Mouse (Mus musculus) spleen, adult 18-20 months (tissue): Measurements from ENCODE around the gene 2300002M23Rik.

Source experiments
- DNase-seq, 2 experiments: peaks; one replicate each; pipeline ENCODE4 v3.0.0; 2022; ENCODE audit warnings: mixed read lengths in 2 of 2

Gene 2300002M23Rik

DNA sequence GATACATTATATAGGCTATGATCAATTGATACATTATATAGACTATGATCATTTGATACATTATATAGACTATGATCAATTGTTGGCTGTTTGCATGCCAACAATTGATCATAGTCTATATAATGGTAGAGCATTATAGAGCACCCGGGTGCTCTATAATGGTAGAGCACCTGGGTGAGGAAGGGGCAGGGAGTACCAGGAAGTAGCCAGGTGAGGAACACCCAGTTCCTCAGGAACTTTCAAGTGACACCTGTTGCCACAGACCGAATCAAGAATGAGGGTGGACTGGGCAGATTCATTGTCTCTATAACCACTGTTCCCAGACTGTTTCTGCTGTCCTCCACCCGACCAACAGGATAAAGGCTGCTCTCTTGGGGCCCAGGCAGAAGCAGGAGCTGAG is at the start of gene 2300002M23Rik:
Gene 2300002M23Rik, plus strand, starts transcription at position 301 of the 400 bp plus-strand sequence.
- DNase-seq = no peak

DNA sequence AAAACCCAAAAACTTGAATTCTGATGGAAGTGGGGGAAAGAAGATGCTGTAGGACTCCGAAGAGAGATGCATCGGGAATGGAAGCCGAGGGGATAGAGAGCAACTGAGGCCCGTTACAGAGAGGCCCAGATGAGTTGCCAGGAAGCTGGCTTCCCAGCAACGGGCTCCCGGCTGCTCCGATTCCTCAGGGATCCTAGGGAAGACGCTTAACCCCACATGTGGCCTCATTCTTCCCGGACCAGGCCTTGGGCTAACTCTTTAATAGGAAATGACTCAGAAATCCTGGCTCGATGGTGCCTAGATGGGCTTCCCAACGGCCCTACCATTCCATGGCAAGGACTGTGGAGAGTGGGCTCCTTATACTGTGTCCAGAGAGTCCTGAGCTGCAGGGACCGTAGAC is 49.7 kb upstream of the 2300002M23Rik start:
- no peak for DNase-seq

DNA sequence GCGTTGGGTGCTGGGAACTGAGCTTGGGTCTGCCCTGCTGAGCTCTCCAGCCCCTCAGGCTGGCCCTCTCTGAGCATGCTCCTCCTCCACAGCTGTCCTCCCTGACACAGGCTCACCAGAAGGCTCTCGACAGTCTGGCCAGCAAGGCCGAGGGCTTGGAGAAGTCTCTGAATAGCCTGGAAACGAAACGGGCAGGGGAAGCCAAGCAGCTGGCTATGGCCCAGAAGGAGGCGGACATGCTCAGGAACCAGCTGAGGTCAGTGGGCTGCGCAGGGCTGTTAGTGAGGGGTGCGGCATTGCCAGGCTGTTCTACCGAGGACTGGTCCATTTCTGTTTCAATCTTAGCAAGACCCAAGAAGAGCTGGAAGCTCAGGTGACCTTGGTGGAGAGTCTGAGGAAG is 42.9 kb upstream of the 2300002M23Rik start:
- DNase-seq = no peak

DNA sequence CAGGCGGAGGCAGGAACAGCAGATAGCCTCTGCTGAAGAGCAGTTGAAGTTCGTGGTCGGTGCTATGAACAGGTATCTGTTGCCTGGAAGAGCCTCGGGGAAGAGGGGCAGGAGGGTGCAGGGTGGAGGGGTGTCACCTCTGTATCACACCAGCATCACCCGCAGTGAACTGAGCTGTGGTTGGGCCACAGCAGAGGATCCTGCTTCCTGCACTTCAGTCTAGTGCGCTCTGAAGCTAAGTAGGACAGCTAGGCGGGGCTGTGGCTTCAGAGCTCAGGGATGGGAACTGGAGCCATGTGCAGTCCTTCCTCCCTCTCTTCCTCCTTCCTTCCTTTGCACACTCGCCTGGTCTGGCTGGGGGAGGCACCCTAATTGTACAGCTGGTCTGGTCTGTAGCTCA is 40.6 kb upstream of the 2300002M23Rik start:
- no peak for DNase-seq

DNA sequence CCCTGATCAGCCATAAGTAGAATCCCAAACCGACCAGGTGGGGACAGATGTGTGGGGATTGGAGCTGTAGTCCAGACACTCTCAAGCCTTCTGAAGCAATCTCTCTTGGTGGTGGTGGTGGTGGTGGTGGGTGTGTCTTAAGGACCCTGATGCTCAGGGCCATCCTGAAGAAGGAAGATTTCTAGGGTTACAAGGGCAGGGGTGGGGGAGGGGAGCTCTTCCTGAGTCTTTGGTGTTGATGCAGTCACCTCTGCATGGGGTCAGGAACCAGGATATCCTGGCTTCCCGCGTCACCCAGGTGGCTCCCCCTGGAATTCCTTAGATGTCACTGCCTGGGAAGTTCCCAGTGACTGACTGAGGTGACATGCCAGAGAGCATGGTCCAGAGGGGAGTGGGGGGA is 34.9 kb upstream of the 2300002M23Rik start:
- no peak for DNase-seq

DNA sequence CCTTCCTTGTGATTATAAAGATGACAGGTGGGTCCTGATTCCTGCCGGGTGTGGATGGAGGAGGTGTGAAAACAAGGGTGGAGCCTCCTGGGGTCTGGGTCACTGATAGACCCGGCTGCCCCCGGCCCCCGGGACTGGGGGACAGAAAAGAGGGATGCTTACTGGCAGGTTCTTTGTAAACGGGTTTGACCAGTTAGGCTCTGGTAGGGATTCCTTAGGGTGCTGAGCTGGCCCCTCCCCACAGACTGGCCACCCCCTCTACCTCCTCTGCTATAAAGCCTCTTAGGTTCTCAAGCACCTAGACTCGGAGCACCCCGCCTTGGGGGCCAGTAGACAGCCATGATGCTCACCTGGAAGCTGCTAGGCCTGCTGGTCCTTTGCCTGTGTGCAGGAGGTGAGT is 34.3 kb upstream of the 2300002M23Rik start, which contains the start of gene Psors1c2:
Gene Psors1c2, plus strand, starts transcription at position 301 of the 400 bp plus-strand sequence.
- no peak for DNase-seq

DNA sequence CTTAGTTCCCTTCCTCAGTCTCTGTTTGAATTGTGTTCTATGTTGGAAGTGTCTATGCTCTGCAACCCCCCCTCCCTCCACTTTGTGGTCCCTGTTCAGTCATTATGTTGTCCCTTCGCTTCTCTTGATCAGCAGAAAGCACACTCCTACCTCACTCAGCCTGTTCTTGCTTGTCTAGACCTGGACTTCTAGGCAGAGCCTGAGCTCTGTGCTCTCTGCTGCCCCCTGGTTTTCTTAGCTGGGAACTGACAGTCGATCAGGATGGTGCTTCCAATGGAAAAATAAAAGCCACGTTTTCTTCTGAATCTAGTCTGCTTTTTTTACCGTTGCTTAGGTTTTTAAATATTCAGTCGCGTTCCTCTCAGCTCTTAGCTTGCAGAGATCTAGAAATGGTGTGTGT is 32.9 kb upstream of the 2300002M23Rik start:
- DNase-seq = peak; percentile 42 to 69

DNA sequence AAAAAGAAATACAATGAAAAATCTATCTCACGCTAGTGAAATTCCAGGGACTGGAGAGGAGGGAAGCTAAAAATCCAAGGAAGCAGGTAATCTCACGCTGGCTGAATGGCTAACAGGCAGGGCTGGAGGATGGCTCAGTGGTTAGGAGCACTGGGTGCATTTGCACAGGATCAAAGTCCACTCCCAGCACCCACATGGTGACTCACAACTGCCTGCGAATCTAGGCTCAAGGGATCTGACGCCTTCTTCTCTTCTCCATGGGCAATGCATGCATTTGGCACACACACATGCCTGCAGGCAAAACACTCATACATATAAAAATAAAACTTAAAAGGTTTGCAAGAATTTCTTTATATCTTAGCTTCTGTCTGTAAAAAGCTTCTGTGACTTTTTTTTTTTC is 29.8 kb upstream of the 2300002M23Rik start:
- DNase-seq = no peak

DNA sequence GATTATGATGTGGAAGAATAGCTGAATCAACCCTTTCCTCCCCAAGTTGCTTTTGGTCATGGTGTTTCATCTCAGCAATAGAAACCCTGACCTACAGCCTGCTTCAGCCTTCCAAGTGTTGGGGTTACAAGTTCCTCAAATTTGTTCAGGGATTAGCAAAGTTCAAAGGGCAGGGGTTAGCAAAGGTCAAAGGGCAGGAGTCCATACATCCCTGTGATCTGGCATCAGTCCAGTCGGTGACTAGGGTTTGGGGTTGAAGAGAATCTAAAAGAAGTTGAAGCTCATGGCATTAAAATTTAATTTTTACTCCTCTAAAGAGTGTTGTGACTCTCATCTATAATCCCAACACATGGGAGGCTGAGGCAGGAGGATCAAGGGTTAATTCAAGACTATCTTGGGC is 28.8 kb upstream of the 2300002M23Rik start:
- no peak for DNase-seq

DNA sequence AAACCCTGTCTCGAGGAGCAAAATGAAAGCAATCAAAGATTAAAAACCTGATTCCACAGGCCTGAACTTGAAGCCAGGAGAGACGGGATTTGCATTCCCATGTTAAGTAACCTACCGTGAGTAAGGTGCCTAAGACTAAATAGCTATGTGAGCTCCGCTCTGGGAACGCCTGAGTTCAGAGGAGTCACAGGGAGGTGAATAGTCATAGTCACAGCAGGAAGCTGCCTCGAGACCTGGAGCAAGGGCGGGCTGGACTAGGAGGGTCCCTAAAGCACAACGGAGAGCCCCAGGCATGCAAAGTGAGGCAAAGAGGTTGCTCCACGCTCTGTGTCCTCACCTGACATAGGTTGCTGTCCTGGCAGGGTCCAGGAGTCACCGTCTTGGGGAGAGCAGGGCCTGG is 27.7 kb upstream of the 2300002M23Rik start:
- no peak for DNase-seq

DNA sequence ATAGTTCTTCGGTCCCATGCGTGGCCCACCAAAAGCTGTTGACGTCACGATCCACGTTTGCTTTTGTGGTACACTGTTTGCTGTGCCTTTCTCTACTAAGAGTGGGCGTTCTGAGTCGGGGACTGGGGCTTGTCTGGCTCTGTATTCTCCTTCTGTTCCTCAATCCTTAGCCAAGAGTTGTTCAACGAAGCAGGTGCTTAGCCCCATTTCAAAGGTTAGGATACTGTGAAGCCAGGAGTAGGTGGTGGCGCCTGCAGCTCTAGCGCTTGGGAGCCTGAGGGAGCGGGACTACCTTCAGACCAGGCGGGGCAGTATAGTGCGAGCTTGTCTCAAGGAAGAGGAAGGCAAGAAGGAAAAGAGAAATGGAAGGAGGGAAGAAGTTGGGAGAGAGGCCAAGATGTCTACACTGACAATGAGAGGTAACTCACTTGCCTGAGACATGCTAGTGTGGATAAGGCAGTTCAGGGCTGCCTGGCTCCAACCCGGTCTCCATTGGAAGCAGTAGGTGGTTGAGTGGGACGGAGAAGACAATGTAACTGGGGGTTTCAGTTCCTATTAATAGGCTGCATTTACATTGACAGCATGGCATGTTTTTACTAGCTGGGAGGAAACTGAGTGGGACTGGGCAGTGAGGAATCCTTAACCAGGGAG is 24.4 kb upstream of the 2300002M23Rik start:
- no peak for DNase-seq

DNA sequence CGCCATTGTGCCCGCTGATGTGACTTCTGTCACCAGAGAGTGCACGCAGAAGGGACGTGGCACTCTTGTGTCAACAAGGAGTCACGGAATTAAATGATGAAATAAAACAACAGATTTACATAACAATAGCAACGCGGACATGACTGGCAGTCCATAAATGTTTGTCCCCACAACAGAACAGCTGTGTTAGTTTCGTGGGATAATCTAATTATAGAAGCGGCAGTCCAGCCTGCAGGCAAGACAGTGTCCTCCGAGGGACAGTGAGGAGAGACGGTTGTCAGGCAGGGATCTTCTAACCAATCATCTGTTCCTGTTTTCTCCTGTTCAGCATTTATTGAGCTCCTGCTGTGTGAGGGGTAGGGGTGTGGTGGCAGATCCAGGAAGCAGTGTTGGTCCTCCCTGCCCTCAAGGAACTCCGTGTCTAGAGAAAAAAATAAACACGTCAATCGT is 23.8 kb upstream of the 2300002M23Rik start:
- DNase-seq = no peak

DNA sequence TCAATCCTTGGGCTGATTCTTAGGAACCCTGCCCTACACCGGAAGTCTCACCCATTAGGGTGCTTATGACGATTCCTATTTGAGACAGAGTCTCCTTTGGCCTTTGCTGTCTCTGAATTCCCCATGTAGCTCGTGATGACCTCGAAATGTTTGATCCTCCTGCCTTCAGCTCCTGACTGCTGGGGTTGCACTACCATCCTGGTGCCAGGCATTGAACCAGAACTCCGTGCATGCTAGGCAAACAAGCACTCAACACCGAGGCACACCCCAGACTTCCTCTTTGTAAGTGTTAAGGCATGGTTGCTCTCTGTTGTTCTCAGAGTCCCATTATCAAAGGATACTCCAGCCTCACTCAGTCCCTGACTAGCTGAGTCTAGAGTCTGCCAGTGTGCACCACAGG is 23.2 kb upstream of the 2300002M23Rik start:
- DNase-seq = no peak

DNA sequence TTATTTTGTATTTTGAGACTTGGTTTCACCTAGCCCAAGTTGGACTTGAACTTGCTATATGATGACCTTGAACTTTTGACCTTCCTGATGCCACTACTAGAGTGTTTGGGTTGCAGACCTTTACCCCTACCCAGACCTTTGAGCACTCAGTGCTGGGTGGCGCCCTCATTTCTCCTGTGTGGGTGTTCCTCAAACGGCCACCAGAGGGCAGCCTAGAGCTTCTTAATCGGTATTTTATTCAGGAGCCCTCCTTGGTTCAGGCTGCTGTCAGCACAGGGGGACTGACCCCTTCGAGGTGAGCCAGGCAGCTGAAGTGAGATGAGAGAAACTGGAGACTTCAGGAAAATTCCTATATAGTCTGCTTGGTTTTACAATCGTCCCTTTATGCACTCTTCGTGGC is 22.6 kb upstream of the 2300002M23Rik start:
- peak in 1 of 2 experiments; percentile 47 for DNase-seq

DNA sequence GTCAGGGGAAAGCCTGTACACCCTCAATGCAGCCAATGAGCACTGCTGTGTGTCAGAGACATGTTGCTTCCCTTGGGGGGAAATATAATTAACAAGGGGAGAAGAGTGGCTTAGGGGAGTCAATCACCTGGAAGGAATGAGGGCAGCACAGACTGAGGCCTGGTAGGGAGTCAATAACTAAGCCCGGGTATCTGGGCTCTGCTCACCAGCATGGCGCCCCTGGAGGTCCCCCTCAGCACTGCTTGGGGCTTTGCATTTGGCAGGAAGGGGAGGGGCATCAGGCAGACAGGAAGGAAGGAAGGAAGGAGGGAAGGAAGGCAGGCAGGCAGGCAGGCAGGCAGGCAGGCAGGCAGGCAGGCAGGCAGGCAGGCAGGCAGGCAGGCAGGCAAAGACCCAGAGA is 19.8 kb upstream of the 2300002M23Rik start:
- DNase-seq = no peak

DNA sequence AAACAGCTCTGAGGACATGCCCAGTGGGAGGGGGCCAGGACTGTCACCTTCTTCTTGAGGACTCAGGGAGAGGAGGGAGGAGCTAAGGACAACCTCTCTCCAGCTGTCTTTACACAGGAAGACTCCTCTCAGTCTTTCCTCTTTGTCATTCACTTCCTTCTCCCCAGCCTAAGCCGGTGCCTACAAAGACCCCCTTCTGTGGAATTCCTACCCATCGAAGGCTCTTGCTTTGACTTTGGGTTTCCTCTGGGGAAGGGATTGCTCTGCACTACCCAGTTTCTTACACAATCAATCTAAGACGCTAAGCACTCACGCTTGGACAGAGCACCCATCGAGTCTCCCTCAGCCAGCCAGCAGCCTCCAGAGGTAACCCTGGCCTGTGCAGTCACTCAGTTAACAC is 18.6 kb upstream of the 2300002M23Rik start:
- no peak for DNase-seq

DNA sequence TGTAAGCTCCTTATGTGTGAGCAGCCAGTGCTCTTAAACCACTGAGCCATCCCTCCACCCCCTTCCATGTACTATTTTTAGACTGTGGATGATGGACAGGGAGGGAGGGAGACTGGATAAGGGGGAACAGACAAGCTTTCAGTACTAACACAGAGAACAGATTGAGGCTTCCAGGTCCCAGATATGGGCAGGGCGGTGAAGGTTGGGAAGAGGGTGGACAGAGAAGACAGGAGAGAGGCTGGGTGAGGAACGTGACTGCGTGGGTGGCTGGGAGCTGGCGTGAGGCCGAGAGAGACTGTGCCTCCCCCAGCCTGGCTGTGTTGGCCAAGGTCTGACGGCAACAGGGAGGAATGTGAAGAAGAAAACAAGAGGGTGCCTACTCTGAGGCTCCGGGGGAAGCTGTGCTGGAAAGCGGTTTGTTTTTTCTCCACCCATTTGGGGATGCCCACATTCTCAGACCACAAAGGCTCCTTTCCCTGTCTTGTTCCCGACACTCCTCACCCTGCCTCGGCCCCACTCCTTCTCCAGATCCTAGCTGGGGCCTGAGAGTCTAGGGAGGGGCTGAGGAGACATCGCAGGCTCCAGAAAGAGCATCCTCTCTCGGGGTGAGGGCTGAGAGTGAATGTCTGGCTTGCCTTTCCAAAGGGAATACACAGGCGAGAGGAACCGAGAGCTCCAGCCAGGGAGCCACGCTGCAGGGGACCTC is 17.7 kb upstream of the 2300002M23Rik start:
- no peak for DNase-seq

DNA sequence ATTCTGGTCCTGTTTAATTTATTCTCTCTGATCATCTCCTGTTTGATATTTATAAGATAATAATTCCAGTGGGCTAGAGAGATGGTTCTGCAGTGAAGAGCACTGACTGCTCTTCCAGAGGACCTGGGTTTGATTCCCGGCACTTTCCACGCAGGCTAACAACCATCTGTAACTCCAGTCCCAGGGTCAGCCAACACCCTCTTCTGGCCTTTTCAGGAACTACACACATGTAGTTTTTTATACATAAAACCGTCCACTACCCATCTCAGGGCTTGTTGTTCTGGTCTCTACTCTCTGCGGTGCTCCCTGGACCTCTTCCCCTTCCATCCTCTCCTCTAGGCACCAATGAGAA is 17.1 kb upstream of the 2300002M23Rik start:
- DNase-seq = no peak

DNA sequence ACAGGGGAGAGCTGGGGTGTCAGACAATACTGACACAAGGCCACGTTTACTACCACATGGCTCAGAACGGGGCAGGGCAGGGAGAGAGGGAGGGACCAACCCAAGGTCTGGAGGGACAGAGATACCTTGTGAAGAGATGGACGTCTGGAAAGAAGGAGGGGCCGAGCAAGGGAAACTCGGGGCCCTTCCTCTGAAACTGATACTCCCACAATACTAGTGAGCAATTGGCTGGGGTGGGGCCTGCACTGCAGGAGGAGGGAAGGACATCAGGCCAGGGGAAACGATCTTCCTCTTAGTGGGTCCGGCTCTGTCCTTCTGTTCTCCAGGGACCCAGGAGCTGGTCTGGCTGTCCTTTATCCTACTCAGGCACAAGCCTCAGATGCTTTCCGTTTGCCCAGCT is 16.4 kb upstream of the 2300002M23Rik start:
- DNase-seq = no peak

DNA sequence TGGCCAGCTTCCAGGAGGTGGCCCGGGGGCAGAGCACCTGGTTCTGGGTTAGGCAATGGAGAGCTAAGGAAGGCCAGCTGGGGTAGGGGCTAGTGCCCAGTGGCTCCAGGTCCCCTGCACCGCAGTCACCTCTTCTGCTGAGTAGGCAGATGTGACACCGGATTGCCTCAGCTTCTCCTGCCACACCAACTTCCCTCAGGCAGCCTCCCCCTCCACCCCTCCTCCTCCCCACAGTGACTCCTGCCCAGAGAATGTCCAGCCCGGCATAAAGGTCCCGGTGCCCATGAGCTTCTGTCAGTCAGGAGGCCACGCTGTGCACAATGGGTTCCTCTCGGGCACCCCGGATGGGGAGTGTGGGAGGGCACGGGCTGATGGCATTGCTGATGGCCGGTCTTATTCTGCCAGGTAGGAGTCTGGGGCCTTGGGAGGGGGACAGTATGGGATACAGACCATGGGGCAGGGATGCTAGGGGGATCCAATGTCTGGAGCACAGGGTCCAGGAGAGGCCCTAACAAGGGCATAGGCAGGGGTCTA is 15.3 kb upstream of the 2300002M23Rik start, which contains the start of gene Cdsn:
Gene Cdsn, plus strand, starts transcription at position 248 of the 534 bp plus-strand sequence.
- no peak for DNase-seq

DNA sequence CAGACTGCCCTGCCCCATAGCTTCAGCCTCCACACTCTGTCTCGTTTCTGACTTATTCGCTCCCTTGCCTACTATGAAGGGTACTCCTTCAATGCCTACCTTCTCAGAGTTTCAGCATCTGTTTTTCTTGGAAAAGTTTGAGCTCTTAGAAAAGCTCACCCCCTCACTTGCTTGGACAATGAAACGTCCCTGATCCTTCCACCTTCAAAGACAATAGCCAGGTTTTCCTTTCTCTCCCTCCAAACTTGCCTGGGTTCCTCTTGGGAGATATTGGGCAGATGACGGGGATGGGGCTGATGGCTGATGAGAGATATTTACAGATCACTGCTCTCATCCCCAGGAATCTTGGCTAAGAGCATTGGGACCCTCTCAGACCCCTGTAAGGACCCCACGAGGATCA is 12.9 kb upstream of the 2300002M23Rik start:
- DNase-seq = no peak

DNA sequence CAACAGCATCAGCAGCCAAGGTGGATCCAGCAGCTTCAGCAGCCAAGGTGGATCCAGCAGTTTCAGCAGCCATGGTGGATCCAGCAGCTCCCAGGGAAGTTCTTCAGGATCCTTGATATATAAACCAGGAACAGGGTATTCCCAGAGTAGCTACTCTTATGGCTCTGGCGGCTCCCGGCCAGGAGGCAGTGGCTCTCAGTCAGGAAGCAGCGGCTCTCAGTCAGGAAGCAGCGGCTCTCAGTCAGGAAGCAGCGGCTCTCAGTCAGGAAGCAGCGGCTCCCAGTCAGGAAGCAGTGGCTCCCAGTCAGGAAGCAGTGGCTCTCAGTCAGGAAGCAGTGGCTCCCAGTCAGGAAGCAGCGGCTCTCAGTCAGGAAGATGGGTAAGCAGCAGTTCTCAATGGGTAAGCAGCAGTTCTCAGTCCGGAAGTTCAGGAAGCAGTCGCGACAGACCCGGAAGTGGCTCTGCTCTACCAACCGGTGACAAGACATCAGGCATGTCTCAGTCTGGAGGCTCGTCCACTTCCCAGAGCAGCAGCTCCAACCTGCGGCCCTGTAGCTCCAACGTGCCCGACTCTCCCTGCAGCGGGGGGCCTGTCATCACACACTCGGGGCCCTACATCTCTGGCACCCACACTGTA is 12.4 kb upstream of the 2300002M23Rik start:
- no peak for DNase-seq

DNA sequence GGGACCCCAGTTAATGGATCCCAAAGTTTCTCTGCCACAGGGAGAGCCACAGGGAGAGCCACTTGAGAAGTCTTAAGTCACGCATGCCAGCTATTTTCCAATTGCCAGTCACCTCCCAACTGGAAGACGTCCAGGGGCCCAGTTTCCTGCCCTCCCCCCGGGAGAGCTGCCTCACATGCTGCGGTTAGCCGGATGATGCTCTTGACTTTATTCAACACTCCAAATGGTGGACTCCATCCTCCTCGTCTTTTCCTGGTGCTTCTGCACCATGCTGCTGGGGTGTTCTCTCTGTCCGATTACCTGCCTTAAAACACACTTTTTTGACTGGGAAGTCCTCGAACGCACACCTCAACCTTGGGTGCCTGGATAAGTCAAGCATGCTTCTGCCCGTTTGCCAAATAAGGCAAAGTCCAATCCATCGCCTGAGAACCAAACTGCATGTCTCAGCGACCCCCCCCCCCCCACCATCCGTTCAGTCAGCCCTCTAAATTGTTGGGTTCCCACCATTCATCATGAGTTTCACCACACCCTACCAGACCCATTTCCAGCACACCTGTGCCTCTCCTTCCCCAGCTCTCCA is 11.0 kb upstream of the 2300002M23Rik start:
- DNase-seq = no peak
